Mouse (Mus musculus) ES-E14 (cell line): ENCODE data around the gene Ldb2. TPM values are rescaled to one million over a fixed set of nuclear protein-coding genes. Genes with fewer than 3 reads are reported as not detected.

Experiments used
- DNase-seq: peaks from one replicate; pipeline ENCODE4 v3.0.0-alpha.2; 2013; ENCODE audit warnings: low read depth, low spot score
- H3K27ac ChIP-seq: 2 replicates; pipeline ENCODE4 v1.5.1; 2012; ENCODE audit warnings: low read depth, mild to moderate bottlenecking, low read length, moderate library complexity, mixed read lengths; ENCODE audit not compliant: poor library complexity, insufficient read depth, severe bottlenecking
- H3K36me3 ChIP-seq: 2 replicates; pipeline ENCODE4 v1.6.1; 2012; ENCODE audit warnings: mild to moderate bottlenecking, low read length, moderate library complexity, mixed read lengths; ENCODE audit not compliant: control insufficient read depth, poor library complexity, insufficient read depth, severe bottlenecking
- H3K4me1 ChIP-seq, 2 experiments: fragments of 150-350 bp in 1 of 2; sonication (generic) in 1 of 2; 2 replicates each; pipeline ENCODE4 v1.6.1; 2012; ENCODE audit warnings: low read length in 2 of 2, mild to moderate bottlenecking in 1 of 2, mixed read lengths in 1 of 2; ENCODE audit not compliant: control insufficient read depth in 2 of 2, insufficient read depth in 2 of 2, poor library complexity in 1 of 2
- H3K4me3 ChIP-seq, 2 experiments: fragments of 150-350 bp in 1 of 2; sonication (generic) in 1 of 2; 2 replicates each; pipeline ENCODE4 v1.5.1; 2012; ENCODE audit warnings: low read length in 2 of 2, low read depth in 1 of 2, mild to moderate bottlenecking in 1 of 2, mixed read lengths in 1 of 2; ENCODE audit not compliant: insufficient read depth in 1 of 2, poor library complexity in 1 of 2, severe bottlenecking in 1 of 2
- H3K9ac ChIP-seq: 2 replicates; pipeline ENCODE4 v1.6.1; 2012; ENCODE audit warnings: low read depth, mild to moderate bottlenecking, low read length, mixed read lengths; ENCODE audit not compliant: poor library complexity, insufficient read depth, severe bottlenecking
- H3K9me3 ChIP-seq: fragments of 150-350 bp; sonication (generic); 2 replicates; pipeline ENCODE4 v1.6.1; 2012; ENCODE audit warnings: low read depth, mild to moderate bottlenecking, low read length; ENCODE audit not compliant: control insufficient read depth, insufficient read depth
- CHD2 ChIP-seq: IDR thresholded peaks from 2 replicates; pipeline ENCODE4 v1.6.1; 2014; ENCODE audit warnings: mild to moderate bottlenecking, low read depth, low read length, inconsistent platforms
- HCFC1 ChIP-seq: IDR thresholded peaks from 2 replicates; pipeline ENCODE4 v1.6.1; 2012; ENCODE audit warnings: low read length, inconsistent platforms, borderline replicate concordance; ENCODE audit not compliant: insufficient read depth
- MAFK ChIP-seq: IDR thresholded peaks from 2 replicates; pipeline ENCODE4 v1.6.1; 2014; ENCODE audit warnings: mild to moderate bottlenecking, low read depth, low read length, inconsistent platforms; ENCODE audit not compliant: insufficient read depth
- ZC3H11A ChIP-seq: IDR thresholded peaks from 2 replicates; pipeline ENCODE4 v1.6.1; 2012; ENCODE audit warnings: low read depth, mild to moderate bottlenecking, inconsistent platforms, low read length, borderline replicate concordance
- ZNF384 ChIP-seq: IDR thresholded peaks from 2 replicates; pipeline ENCODE4 v1.6.1; 2012; ENCODE audit warnings: low read depth, low read length, inconsistent platforms
- in situ Hi-C, 2 experiments: fragments of 600-800 bp; cut with MboI; formaldehyde crosslinking; loops; one replicate each; pipeline ENCODE4 v1.15.1; 2025; ENCODE audit warnings: low sequenced_read_pairs in 2 of 2, inconsistent platforms in 1 of 2; ENCODE audit not compliant: unreplicated experiment in 2 of 2
- total RNA-seq: library from RNA; depleted of rRNA; stranded (reverse); fragments of 300-350 nt; gene quantifications from 2 replicates; pipeline ENCODE4 v1.2.3, GENCODE M21; 2012

Gene Ldb2
- total RNA-seq, 1 experiment = 0.40 TPM

GRCm38 (mm10) chr5:44727995-44728394 lies 71.5 kb downstream of the Ldb2 start:
- TF ChIP-seq HCFC1 (no peak), CHD2 (no peak), ZC3H11A (no peak), ZNF384 (no peak), MAFK (no peak)
- H3K27ac ChIP-seq = no peak overlapping the region
- no peak for DNase-seq

DNA sequence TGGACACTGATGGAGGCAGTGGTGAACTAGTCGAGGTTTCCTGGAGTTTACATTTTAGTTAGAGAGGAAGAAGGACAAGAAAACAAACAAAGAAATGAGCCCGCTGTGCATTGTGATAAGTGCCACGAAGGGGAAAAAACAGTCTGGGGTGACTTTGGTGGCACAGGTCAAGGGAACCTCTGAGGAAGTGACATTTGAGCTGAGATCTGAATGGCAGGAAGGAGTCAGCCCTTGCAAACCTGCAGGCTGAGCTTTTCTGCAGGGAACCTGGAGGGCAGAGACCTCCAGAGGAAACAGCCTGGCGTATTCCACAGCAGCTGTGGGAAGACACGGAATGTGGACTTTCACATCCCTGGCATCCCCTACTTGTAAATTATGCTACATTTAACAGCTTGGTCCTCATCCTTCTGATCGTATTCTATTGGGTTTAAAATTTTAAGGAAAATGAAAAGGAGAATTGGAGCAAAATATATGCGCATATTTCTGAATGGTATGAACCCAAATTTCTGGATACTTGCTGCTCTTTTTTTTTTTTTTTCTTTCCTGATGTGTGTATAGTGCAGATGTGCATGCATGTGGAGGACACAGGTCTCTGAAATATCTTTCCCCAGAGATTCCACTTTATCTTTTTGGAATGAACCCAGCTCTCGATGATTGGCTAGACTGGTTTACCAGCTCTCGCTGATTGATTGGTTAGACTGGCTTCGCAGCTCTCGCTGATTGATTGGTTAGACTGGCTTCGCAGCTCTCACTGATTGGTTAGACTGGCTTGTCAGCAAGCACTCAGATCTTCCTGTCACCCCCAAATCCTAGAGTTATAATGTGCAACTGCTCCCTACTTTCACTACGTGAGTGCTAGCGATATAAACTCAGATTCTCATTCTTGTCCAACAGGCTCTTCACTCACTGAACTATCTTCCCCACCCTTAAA lies 72.7 kb downstream of the Ldb2 start:
- Histone ChIP-seq H3K27ac (no peak overlapping the region), H3K36me3 (no peaks in the 10 kb centered on the region), H3K9ac (no peak overlapping the region), H3K4me3 (no peak overlapping the region), H3K4me1 (no peaks in the 10 kb centered on the region), H3K9me3 (no peaks in the 10 kb centered on the region)
- in situ Hi-C loops = no loop called here
- TF ChIP-seq HCFC1 (no peak), MAFK (no peak), ZNF384 (no peak), ZC3H11A (no peak), CHD2 (no peak)
- no peak for DNase-seq

More at GRCm38 (mm10) chr5:44727995-44728394, 71.5 kb downstream of the Ldb2 start:
- Histone ChIP-seq H3K9me3 (no peaks in the 10 kb centered on the region), H3K9ac (no peak overlapping the region), H3K4me3 (no peak overlapping the region), H3K4me1 (no peaks in the 10 kb centered on the region), H3K36me3 (no peaks in the 10 kb centered on the region)
- in situ Hi-C loops = no loop called here

DNA sequence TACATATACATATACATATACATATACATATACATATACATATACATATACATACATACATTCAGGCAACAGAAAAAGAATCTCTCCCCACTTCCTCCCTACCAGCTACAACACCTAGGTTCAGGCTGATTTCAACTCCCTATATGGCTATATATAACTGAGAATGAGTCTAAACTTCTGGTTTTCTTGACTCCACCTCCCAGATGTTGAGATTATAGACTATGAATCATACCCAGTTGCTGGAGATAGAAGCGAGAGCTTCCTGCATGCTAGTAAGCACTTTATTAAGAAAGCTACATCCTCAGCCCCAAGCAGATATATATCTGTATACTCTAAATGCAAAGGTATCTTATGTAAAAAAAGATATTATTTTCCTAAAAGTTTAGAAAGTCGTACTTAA lies 74.0 kb downstream of the Ldb2 start:
- no peak overlapping the region for H3K9ac ChIP-seq
- no peak for DNase-seq
- no peaks in the 10 kb centered on the region for H3K9me3 ChIP-seq
- no peak overlapping the region for H3K27ac ChIP-seq
- in situ Hi-C loops = no loop called here
- no peaks in the 10 kb centered on the region for H3K36me3 ChIP-seq
- no peak overlapping the region for H3K4me3 ChIP-seq
- no peak for TF ChIP-seq HCFC1
- no peak for TF ChIP-seq ZC3H11A
- no peak for TF ChIP-seq MAFK
- TF ChIP-seq ZNF384 = no peak
- TF ChIP-seq CHD2 = no peak
- H3K4me1 ChIP-seq = no peaks in the 10 kb centered on the region

- DNase-seq = no peak
- Histone ChIP-seq H3K9me3 (no peaks in the 10 kb centered on the region), H3K27ac (no peak overlapping the region), H3K4me3 (no peak overlapping the region), H3K9ac (no peak overlapping the region), H3K4me1 (no peaks in the 10 kb centered on the region), H3K36me3 (no peaks in the 10 kb centered on the region)
- in situ Hi-C loops = no loop called here
- TF ChIP-seq ZC3H11A = no peak
- no peak for TF ChIP-seq MAFK
- TF ChIP-seq HCFC1 = no peak
- no peak for TF ChIP-seq CHD2
- no peak for TF ChIP-seq ZNF384
These were observed 79.6 kb downstream of the Ldb2 start for GRCm38 (mm10) chr5:44719872-44720271.
